Mouse (Mus musculus): ENCODE results near the gene Grin2b. TPM values are rescaled to one million over a fixed set of nuclear protein-coding genes. Genes with fewer than 3 reads are reported as not detected.
A peak's percentile ranks its signal among the peaks of the same experiment; 100 is the strongest.

Gene Grin2b
- polyA plus RNA-seq, 1 experiment from 2014 or later = 50.7 TPM

DNA sequence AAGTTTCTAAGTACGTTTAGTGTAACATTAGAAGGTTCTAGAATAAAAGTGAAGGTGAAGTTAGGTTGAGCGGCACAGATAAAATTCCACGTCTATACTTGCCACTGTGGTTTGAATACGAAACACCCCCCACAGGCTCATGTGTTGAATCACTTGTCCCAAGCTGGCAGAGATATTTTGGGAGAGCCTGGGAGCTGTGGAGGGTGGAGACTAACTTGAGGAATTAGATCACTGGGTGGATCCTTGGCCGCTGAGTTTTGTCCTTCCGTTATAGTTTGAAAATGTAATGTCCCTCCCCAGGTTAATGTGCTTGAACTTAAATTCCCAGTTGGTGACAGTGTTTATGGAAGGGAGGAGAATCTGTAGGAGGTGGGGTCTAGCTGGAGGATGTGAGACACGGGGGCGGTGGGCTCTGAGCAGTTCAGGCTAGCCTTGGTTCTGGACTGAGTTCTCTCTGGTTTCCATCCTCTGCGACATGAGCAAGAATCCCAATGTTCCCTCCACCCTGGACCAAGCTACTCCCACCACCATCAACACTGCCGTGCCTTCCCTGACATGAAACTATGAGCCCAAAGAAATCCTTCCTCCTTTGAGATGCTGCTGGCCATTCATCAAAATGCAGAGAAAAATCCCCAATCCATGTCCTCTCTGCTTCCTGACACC lies 375.8 kb downstream of the Grin2b start:
- no peak for DNase-seq (ENCODE audit: low spot score)
- ATAC-seq (ENCODE audit: low FRiP score) = no peak

GRCm38 (mm10) chr6:135796911-135797310 lies 376.4 kb downstream of the Grin2b start:
- no peak overlapping the region for H3K4me2 ChIP-seq (replicated peaks)
- ATAC-seq (ENCODE audit: low FRiP score) = no peak
- no peaks in the 10 kb centered on the region for H3K9me3 ChIP-seq (ENCODE audit: control insufficient read depth, low read length)
- H3K36me3 ChIP-seq (replicated peaks; ENCODE audit: control insufficient read depth, insufficient read depth) = no peaks in the 10 kb centered on the region
- no peaks in the 10 kb centered on the region for H3K27me3 ChIP-seq (ENCODE audit: control insufficient read depth, insufficient read depth, low read length)
- no peak overlapping the region for H3K27ac ChIP-seq
- DNase-seq (ENCODE audit: low spot score) = no peak
- H3K4me1 ChIP-seq (replicated peaks; ENCODE audit: control insufficient read depth, insufficient read depth, low read length) = no peaks in the 10 kb centered on the region
- 59% methylated on average over 4 of the region's 4 CpGs for WGBS
- no peak overlapping the region for H3K4me3 ChIP-seq (replicated peaks; ENCODE audit: low read length)
- H3K9ac ChIP-seq = no peak overlapping the region

More for the DNA sequence above, 375.8 kb downstream of the Grin2b start:
- Histone ChIP-seq H3K4me1 (replicated peaks; ENCODE audit: control insufficient read depth, insufficient read depth, low read length) (no peaks in the 10 kb centered on the region), H3K9me3 (ENCODE audit: control insufficient read depth, low read length) (no peaks in the 10 kb centered on the region), H3K4me3 (replicated peaks; ENCODE audit: low read length) (no peak overlapping the region), H3K9ac (no peak overlapping the region), H3K27me3 (ENCODE audit: control insufficient read depth, insufficient read depth, low read length) (no peaks in the 10 kb centered on the region), H3K27ac (no peak overlapping the region), H3K4me2 (replicated peaks) (no peak overlapping the region), H3K36me3 (replicated peaks; ENCODE audit: control insufficient read depth, insufficient read depth) (no peaks in the 10 kb centered on the region)
- 89% methylated on average over 10 of the region's 10 CpGs for WGBS

DNA sequence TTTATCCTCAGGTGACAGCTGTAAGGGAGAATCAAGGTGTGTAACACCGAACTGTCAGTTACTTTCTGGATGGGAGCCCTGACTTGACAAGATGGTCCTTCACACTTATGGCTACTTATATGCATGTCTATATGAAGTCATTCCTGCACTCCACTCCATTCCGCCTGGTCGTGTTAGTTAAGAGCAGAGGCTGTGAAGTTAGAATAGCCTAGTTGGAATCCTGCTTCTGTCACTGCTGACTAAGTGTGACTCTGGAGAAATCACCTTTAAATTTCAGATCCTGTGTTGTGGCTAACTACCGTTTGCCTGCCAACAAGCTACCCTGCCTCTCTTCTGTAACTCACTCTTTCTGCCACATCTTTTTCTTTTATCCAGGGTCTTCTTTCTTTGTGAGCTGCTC lies 381.9 kb downstream of the Grin2b start:
- ATAC-seq (ENCODE audit: low FRiP score) = no peak

GRCm38 (mm10) chr6:135789603-135790170 lies 383.6 kb downstream of the Grin2b start:
- H3K4me1 ChIP-seq (replicated peaks; ENCODE audit: control insufficient read depth, insufficient read depth, low read length) = no peaks in the 10 kb centered on the region
- H3K9me3 ChIP-seq (ENCODE audit: control insufficient read depth, low read length) = no peaks in the 10 kb centered on the region
- H3K36me3 ChIP-seq (replicated peaks; ENCODE audit: control insufficient read depth, insufficient read depth) = no peaks in the 10 kb centered on the region
- ATAC-seq (ENCODE audit: low FRiP score) (no peak), DNase-seq (ENCODE audit: low spot score) (no peak)
- no peak overlapping the region for H3K9ac ChIP-seq
- WGBS = 77% methylated on average over 11 of the region's 11 CpGs
- H3K27ac ChIP-seq = no peak overlapping the region
- no peak overlapping the region for H3K4me3 ChIP-seq (replicated peaks; ENCODE audit: low read length)
- H3K27me3 ChIP-seq (ENCODE audit: control insufficient read depth, insufficient read depth, low read length) = no peaks in the 10 kb centered on the region
- H3K4me2 ChIP-seq (replicated peaks) = no peak overlapping the region

More for the DNA sequence above, 381.9 kb downstream of the Grin2b start:
- Histone ChIP-seq H3K9ac (no peak overlapping the region), H3K4me2 (replicated peaks) (no peak overlapping the region), H3K27ac (no peak overlapping the region), H3K27me3 (ENCODE audit: control insufficient read depth, insufficient read depth, low read length) (no peaks in the 10 kb centered on the region), H3K4me3 (replicated peaks; ENCODE audit: low read length) (no peak overlapping the region), H3K36me3 (replicated peaks; ENCODE audit: control insufficient read depth, insufficient read depth) (no peaks in the 10 kb centered on the region), H3K9me3 (ENCODE audit: control insufficient read depth, low read length) (no peaks in the 10 kb centered on the region), H3K4me1 (replicated peaks; ENCODE audit: control insufficient read depth, insufficient read depth, low read length) (no peaks in the 10 kb centered on the region)
- 89% methylated on average over 4 of the region's 4 CpGs for WGBS
- DNase-seq (ENCODE audit: low spot score) = no peak

DNA sequence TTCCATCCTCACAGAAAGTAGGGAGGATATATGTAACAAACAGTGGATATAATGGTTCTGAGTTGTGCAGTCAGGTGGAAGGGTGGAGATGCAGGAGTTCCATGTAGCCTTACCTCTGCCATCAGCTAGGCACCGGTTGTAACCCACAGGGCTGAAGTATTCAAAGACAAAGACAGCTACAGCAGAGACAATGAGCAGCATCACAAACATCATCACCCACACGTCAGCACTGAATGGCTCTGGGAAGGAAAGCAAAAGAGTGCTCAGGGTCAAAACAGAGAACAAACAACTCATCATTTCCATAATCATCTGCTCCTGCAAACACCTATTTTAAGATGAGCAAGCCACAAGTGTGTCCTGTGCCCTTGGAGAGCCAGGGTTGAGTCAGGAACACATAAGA lies 398.6 kb downstream of the Grin2b start:
- Histone ChIP-seq H3K4me1 (replicated peaks; ENCODE audit: control insufficient read depth, insufficient read depth, low read length) (no peaks in the 10 kb centered on the region), H3K36me3 (replicated peaks; ENCODE audit: control insufficient read depth, insufficient read depth) (peaks cover 34% of the 10 kb centered on the region; the same call in 1 of the 2 replicates), H3K4me3 (replicated peaks; ENCODE audit: low read length) (no peak overlapping the region), H3K27me3 (ENCODE audit: control insufficient read depth, insufficient read depth, low read length) (no peaks in the 10 kb centered on the region), H3K27ac (no peak overlapping the region), H3K9me3 (ENCODE audit: control insufficient read depth, low read length) (no peaks in the 10 kb centered on the region), H3K9ac (no peak overlapping the region), H3K4me2 (replicated peaks) (no peak overlapping the region)
- DNase-seq (ENCODE audit: low spot score) = no peak
- no peak for ATAC-seq (ENCODE audit: low FRiP score)
- WGBS = 64% methylated on average over 2 of the region's 2 CpGs

DNA sequence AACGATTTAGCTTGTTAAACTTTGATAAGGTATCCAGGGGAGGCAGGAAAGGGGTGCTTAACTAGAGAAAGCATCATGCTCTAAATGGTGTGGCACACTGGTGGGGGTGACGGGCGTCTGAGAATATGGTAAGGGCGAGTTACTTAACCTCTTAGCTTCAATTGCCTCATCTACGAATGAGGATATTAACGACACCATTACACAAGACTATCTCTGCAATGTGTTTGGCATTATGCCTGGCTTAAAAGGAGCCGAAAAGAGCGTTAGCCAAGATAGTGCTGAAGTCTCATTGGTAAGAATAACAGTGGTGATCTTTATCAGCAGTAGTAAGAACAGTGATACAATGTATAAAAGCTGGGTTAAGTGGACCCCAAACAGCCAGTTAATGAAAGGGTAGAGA lies 405.7 kb downstream of the Grin2b start:
- Histone ChIP-seq H3K27ac (no peak overlapping the region), H3K27me3 (ENCODE audit: control insufficient read depth, insufficient read depth, low read length) (no peaks in the 10 kb centered on the region), H3K4me1 (replicated peaks; ENCODE audit: control insufficient read depth, insufficient read depth, low read length) (no peaks in the 10 kb centered on the region), H3K9ac (no peak overlapping the region), H3K4me3 (replicated peaks; ENCODE audit: low read length) (no peak overlapping the region), H3K9me3 (ENCODE audit: control insufficient read depth, low read length) (no peaks in the 10 kb centered on the region), H3K4me2 (replicated peaks) (no peak overlapping the region), H3K36me3 (replicated peaks; ENCODE audit: control insufficient read depth, insufficient read depth) (0 out of 2 replicates have a peak, but pooled peaks cover 12% of the 10 kb centered on the region)
- DNase-seq (ENCODE audit: low spot score) (no peak), ATAC-seq (ENCODE audit: low FRiP score) (no peak)
- 72% methylated on average over 8 of the region's 8 CpGs for WGBS

GRCm38 (mm10) chr6:135758735-135759134 lies 414.6 kb downstream of the Grin2b start:
- no peak for ATAC-seq (ENCODE audit: low FRiP score)
- Histone ChIP-seq H3K27me3 (ENCODE audit: control insufficient read depth, insufficient read depth, low read length) (no peaks in the 10 kb centered on the region), H3K4me2 (replicated peaks) (no peak overlapping the region), H3K36me3 (replicated peaks; ENCODE audit: control insufficient read depth, insufficient read depth) (no peaks in the 10 kb centered on the region), H3K27ac (no peak overlapping the region), H3K4me1 (replicated peaks; ENCODE audit: control insufficient read depth, insufficient read depth, low read length) (no peaks in the 10 kb centered on the region), H3K4me3 (replicated peaks; ENCODE audit: low read length) (no peak overlapping the region), H3K9me3 (ENCODE audit: control insufficient read depth, low read length) (no peaks in the 10 kb centered on the region), H3K9ac (no peak overlapping the region)
- no peak for DNase-seq (ENCODE audit: low spot score)
- WGBS = 24% methylated on average over 1 of the region's 1 CpGs

- no peak for ATAC-seq (ENCODE audit: low FRiP score)
- WGBS = 77% methylated on average over 1 of the region's 1 CpGs
- Histone ChIP-seq H3K9me3 (ENCODE audit: control insufficient read depth, low read length) (no peaks in the 10 kb centered on the region), H3K4me1 (replicated peaks; ENCODE audit: control insufficient read depth, insufficient read depth, low read length) (no peaks in the 10 kb centered on the region), H3K27ac (no peak overlapping the region), H3K36me3 (replicated peaks; ENCODE audit: control insufficient read depth, insufficient read depth) (no peaks in the 10 kb centered on the region), H3K9ac (no peak overlapping the region), H3K4me2 (replicated peaks) (no peak overlapping the region), H3K27me3 (ENCODE audit: control insufficient read depth, insufficient read depth, low read length) (no peaks in the 10 kb centered on the region), H3K4me3 (replicated peaks; ENCODE audit: low read length) (no peak overlapping the region)
- DNase-seq (ENCODE audit: low spot score) = no peak
Measured at GRCm38 (mm10) chr6:135756075-135756474, 417.2 kb downstream of the Grin2b start.

GRCm38 (mm10) chr6:135748412-135749076 lies 424.8 kb downstream of the Grin2b start:
- peak overlapping the region; percentile 5; the same call in 1 of the 2 replicates for H3K27ac ChIP-seq
- DNase-seq (ENCODE audit: low spot score) (no peak), ATAC-seq (ENCODE audit: low FRiP score) (peak; percentile 60; the same call in 1 of the 2 replicates)
- no peaks in the 10 kb centered on the region for H3K36me3 ChIP-seq (replicated peaks; ENCODE audit: control insufficient read depth, insufficient read depth)
- no peak overlapping the region for H3K4me2 ChIP-seq (replicated peaks)
- H3K9ac ChIP-seq = no peak overlapping the region
- H3K4me3 ChIP-seq (replicated peaks; ENCODE audit: low read length) = no peak overlapping the region
- H3K27me3 ChIP-seq (ENCODE audit: control insufficient read depth, insufficient read depth, low read length) = no peaks in the 10 kb centered on the region
- H3K9me3 ChIP-seq (ENCODE audit: control insufficient read depth, low read length) = no peaks in the 10 kb centered on the region
- no peaks in the 10 kb centered on the region for H3K4me1 ChIP-seq (replicated peaks; ENCODE audit: control insufficient read depth, insufficient read depth, low read length)
- 22% methylated on average over 5 of the region's 7 CpGs for WGBS

All from hindbrain, embryonic 14.5 days (tissue).